Mouse (Mus musculus): ENCODE measurements around the gene Trak1.

Gene Trak1

DNA sequence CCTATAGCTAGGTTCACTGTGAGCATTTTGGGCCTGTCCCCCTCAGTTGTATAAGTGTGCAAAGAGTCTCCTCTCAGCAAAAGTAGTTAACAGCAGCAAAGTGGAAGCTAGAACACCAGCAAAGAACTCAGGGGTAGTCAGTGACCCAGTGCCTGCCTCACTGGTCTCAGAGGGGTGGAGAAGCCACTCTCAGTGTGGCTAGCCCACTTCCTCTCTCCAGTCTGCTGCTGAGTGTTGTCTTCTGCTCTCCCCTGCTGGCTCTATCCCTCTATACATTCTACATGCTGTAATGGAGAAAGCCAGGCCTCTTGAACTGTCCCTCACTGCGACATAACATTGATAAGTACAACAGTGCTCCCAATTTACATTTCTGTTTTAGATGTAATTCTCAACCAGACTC, 26.2 kb upstream of the Trak1 start:
- Histone ChIP-seq H3K27me3 (ENCODE audit: insufficient read depth, low read length) (peaks cover 5% of the 10 kb centered on the region; the same call in 1 of the 2 replicates), H3K4me1 (replicated peaks; ENCODE audit: low read depth, low read length) (no peaks in the 10 kb centered on the region), H3K36me3 (ENCODE audit: insufficient read depth, low read length) (no peaks in the 10 kb centered on the region), H3K9me3 (ENCODE audit: low read length) (no peaks in the 10 kb centered on the region), H3K4me3 (replicated peaks; ENCODE audit: low read length) (no peak overlapping the region)
- TF ChIP-seq NANOG (IDR thresholded peaks at IDR 0.05; ENCODE audit: borderline replicate concordance, low read length) (no peak), CTCF (conservative IDR thresholded peaks at IDR 0.05; ENCODE audit: low read length) (no peak), POU5F1 (IDR thresholded peaks at IDR 0.05; ENCODE audit: borderline replicate concordance, low read length) (no peak)

DNA sequence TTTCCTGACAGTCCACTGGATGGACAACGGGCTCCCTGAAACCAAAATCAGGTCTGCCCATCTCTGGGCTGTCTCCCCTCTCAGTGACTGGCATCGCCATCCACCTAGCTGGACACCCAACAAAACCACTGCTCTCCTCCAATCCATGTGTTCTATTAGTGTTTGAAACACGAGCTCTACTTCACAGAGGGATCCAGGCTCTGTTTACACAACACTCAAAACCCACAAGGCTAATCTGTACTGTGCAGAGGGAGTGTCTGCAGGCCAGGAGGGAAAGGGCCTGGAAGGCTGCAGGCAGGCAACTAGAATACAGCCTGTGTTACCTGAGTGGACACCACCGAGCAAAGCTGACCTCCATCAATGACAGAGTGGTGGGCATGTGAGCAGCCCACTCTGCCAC, 25.7 kb upstream of the Trak1 start:
- Histone ChIP-seq H3K4me1 (replicated peaks; ENCODE audit: low read depth, low read length) (peaks cover 3% of the 10 kb centered on the region), H3K9me3 (ENCODE audit: low read length) (no peaks in the 10 kb centered on the region), H3K4me3 (replicated peaks; ENCODE audit: low read length) (no peak overlapping the region)

DNA sequence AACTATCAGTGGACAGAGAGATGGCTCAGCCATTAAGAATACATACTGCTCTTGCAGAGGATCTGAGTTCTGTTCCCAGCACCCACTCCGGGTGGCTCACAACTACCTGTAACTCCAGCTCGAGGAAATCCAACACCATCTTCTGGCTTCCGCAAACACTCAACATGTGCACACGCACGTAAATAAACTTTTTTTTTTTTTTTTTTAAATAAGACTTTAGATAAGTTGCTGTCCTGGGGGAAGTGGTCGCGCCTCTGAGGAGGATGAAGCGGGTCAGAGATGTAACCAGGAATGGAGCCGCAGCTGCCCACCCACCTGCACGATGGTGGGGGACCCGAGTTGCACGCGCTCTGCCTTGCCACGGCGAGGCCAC, 20.6 kb upstream of the Trak1 start:
- peaks cover 16% of the 10 kb centered on the region for H3K4me1 ChIP-seq (replicated peaks; ENCODE audit: low read depth, low read length)
- H3K36me3 ChIP-seq (ENCODE audit: insufficient read depth, low read length): no peaks in the 10 kb centered on the region
- H3K9me3 ChIP-seq (ENCODE audit: low read length): peaks cover 7% of the 10 kb centered on the region; the same call in 1 of the 2 replicates
- no peak for TF ChIP-seq POU5F1 (IDR thresholded peaks at IDR 0.05; ENCODE audit: borderline replicate concordance, low read length)
- TF ChIP-seq NANOG (IDR thresholded peaks at IDR 0.05; ENCODE audit: borderline replicate concordance, low read length): no peak
- TF ChIP-seq CTCF (conservative IDR thresholded peaks at IDR 0.05; ENCODE audit: low read length): no peak
- H3K4me3 ChIP-seq (replicated peaks; ENCODE audit: low read length): peak overlapping the region; percentile 94
- no peaks in the 10 kb centered on the region for H3K27me3 ChIP-seq (ENCODE audit: insufficient read depth, low read length)

More for the DNA sequence above, 25.7 kb upstream of the Trak1 start:
- TF ChIP-seq NANOG (IDR thresholded peaks at IDR 0.05; ENCODE audit: borderline replicate concordance, low read length): no peak
- no peak for TF ChIP-seq POU5F1 (IDR thresholded peaks at IDR 0.05; ENCODE audit: borderline replicate concordance, low read length)
- TF ChIP-seq CTCF (conservative IDR thresholded peaks at IDR 0.05; ENCODE audit: low read length): no peak
- Histone ChIP-seq H3K36me3 (ENCODE audit: insufficient read depth, low read length) (no peaks in the 10 kb centered on the region), H3K27me3 (ENCODE audit: insufficient read depth, low read length) (peaks cover 5% of the 10 kb centered on the region; the same call in 1 of the 2 replicates)

DNA sequence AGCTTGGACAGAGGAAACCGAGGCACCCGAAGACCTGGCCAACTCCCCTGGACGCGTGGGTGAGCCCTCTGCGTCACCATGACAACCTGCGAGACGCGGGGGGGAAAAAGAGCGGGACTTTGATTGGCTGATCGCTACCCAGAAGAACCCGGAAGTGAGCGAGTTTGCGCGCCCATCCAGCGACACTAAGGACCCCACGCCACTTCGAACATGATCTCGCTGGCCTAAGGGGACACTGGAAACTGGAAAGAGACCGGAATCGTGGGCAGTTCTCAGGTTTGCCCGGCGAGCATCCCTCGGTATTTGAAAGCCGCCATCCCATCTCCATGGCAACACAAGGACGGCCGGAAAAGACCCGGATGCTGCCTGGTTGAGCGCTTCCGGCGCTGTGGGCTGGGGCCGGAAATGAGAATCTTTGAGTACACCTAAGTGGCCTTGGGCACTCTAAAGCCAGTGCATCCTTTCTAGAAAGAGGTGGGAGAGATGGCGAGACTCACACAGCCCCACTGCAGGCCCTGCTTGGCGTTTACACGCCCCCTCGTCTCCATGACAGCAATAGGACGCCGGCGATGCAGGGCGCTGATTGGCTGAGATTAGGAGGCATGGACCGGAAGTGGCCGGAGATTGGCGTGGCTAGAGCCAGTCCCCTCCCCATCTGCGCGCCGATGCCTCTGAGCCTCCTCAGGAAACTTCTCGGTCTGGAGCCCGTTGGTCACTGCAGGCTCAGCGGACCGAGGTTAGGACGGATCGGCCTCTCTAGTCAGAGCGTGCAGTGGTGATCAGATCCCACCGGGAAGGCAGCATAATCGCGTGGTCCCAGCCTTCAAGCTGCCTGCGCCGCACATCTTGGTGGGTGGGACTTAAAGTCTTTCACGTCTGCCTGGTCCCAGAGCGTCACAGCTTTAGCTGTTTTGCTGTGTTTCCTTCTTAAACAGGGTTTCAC, 19.9 kb upstream of the Trak1 start, which contains the start of gene Ulk4:
Ulk4 (minus strand) TSS at position 80 of the 943 bp plus-strand sequence.
- no peaks in the 10 kb centered on the region for H3K27me3 ChIP-seq (ENCODE audit: insufficient read depth, low read length)
- peaks cover 13% of the 10 kb centered on the region for H3K9me3 ChIP-seq (ENCODE audit: low read length)
- TF ChIP-seq POU5F1 (IDR thresholded peaks at IDR 0.05; ENCODE audit: borderline replicate concordance, low read length) (no peak), CTCF (conservative IDR thresholded peaks at IDR 0.05; ENCODE audit: low read length) (no peak), NANOG (IDR thresholded peaks at IDR 0.05; ENCODE audit: borderline replicate concordance, low read length) (no peak)

DNA sequence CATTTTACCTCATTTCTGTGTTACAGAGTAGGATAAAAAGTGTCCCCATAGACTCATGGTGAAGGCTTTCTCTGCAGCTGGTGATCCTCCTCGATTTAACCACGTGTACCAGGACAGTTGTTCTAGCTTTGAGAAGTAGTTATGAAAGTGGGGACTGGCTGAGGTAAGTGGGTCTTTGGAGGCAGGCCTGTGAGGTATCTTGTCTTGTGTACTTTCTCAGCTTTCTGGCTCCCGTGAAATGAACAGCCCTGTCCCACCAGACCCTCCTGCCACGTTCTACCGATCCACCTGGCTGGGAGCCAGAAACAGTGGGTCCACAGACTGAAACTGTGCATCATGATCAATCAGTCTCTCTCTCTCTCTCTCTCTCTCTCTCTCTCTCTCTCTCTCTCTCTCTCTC, 18.1 kb upstream of the Trak1 start:
- TF ChIP-seq CTCF (conservative IDR thresholded peaks at IDR 0.05; ENCODE audit: low read length) (no peak), POU5F1 (IDR thresholded peaks at IDR 0.05; ENCODE audit: borderline replicate concordance, low read length) (no peak), NANOG (IDR thresholded peaks at IDR 0.05; ENCODE audit: borderline replicate concordance, low read length) (no peak)
- H3K36me3 ChIP-seq (ENCODE audit: insufficient read depth, low read length): no peaks in the 10 kb centered on the region
- no peak overlapping the region for H3K4me3 ChIP-seq (replicated peaks; ENCODE audit: low read length)
- peaks cover 16% of the 10 kb centered on the region for H3K4me1 ChIP-seq (replicated peaks; ENCODE audit: low read depth, low read length)
- H3K9me3 ChIP-seq (ENCODE audit: low read length): peaks cover 24% of the 10 kb centered on the region
- no peaks in the 10 kb centered on the region for H3K27me3 ChIP-seq (ENCODE audit: insufficient read depth, low read length)

More for the DNA sequence above, 19.9 kb upstream of the Trak1 start, which contains the start of gene Ulk4:
- Histone ChIP-seq H3K4me3 (replicated peaks; ENCODE audit: low read length) (peak within 1 kb of the TSS; percentile 94), H3K4me1 (replicated peaks; ENCODE audit: low read depth, low read length) (peaks cover 16% of the 10 kb centered on the region), H3K36me3 (ENCODE audit: insufficient read depth, low read length) (no peaks in the 10 kb centered on the region)

DNA sequence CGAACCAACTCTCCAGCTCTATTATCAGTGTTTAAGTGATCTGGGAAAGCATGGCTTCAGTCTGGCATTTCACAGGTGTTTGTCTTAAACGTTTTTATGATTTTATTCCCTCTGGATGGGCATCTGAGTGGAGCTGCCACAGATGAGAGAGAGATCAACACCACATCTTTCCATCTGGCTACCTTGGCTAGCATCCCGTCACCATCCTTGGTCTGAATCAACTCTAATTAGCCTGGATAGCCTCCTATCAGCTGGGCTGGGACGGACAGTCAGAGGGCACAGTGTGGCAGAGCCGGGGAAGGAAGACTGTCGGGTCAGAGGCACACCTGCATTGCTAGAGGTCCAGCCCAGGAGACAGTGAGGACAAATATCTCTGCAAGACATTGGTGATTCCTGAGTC, 15.4 kb upstream of the Trak1 start:
- TF ChIP-seq POU5F1 (IDR thresholded peaks at IDR 0.05; ENCODE audit: borderline replicate concordance, low read length) (no peak), CTCF (conservative IDR thresholded peaks at IDR 0.05; ENCODE audit: low read length) (no peak), NANOG (IDR thresholded peaks at IDR 0.05; ENCODE audit: borderline replicate concordance, low read length) (no peak)

DNA sequence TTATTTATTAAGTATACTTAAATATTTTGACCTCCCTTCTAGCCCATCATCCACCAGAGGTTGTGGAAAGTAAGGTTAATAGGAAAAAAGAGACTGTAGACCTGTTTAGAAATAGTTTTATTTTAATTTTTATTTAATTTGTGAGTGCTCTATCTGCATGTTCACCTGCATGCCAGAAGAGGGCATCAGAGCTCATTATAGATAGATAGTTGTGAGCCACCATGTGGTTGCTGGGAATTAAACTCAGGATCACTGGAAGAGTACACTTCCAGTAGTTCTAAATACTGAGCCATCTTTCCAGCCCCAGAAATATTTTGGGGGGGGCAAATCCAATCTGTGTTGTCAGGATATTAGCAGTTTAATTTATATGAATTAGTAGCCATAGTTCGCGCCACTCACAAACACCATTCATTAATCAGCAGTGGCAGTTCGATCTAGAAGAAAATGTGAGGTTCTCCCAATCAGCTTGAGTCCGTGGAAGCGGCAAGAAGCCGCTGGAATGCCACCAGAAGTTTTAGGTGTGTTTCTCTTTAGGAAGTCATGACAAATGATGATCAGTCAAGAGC, 13.6 kb upstream of the Trak1 start:
- Histone ChIP-seq H3K36me3 (ENCODE audit: insufficient read depth, low read length) (no peaks in the 10 kb centered on the region), H3K9me3 (ENCODE audit: low read length) (peaks cover 24% of the 10 kb centered on the region), H3K4me3 (replicated peaks; ENCODE audit: low read length) (no peak overlapping the region), H3K27me3 (ENCODE audit: insufficient read depth, low read length) (peaks cover 16% of the 10 kb centered on the region), H3K4me1 (replicated peaks; ENCODE audit: low read depth, low read length) (peaks cover 13% of the 10 kb centered on the region)
- TF ChIP-seq CTCF (conservative IDR thresholded peaks at IDR 0.05; ENCODE audit: low read length) (peak; percentile 32), POU5F1 (IDR thresholded peaks at IDR 0.05; ENCODE audit: borderline replicate concordance, low read length) (no peak), NANOG (IDR thresholded peaks at IDR 0.05; ENCODE audit: borderline replicate concordance, low read length) (no peak)

More for the DNA sequence above, 15.4 kb upstream of the Trak1 start:
- 0 out of 2 replicates have a peak, but pooled peaks cover 3% of the 10 kb centered on the region for H3K27me3 ChIP-seq (ENCODE audit: insufficient read depth, low read length)
- no peaks in the 10 kb centered on the region for H3K36me3 ChIP-seq (ENCODE audit: insufficient read depth, low read length)
- no peak overlapping the region for H3K4me3 ChIP-seq (replicated peaks; ENCODE audit: low read length)
- peaks cover 21% of the 10 kb centered on the region for H3K4me1 ChIP-seq (replicated peaks; ENCODE audit: low read depth, low read length)
- H3K9me3 ChIP-seq (ENCODE audit: low read length): peaks cover 24% of the 10 kb centered on the region

DNA sequence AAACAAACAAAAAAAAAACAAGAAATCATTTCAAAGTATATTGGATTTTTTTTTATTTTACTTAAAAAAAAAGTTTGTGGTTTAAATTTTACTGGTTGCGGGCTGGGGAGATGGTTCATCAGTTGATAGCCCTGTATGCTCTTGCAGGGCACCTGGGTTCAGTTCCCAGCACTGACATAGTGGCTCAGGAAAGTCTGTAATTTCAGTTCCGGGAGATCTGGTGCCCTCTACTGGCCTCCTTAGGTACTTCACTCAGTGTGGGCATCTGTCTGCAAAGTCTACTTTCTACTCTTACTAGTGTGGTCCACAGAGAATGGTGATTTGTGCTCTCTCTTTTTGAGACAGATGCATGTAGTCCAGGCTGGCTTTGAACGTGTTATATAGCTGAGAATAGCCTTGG, 12.9 kb upstream of the Trak1 start:
- no peak overlapping the region for H3K4me3 ChIP-seq (replicated peaks; ENCODE audit: low read length)
- H3K9me3 ChIP-seq (ENCODE audit: low read length): peaks cover 24% of the 10 kb centered on the region
- H3K4me1 ChIP-seq (replicated peaks; ENCODE audit: low read depth, low read length): peaks cover 11% of the 10 kb centered on the region
- H3K27me3 ChIP-seq (ENCODE audit: insufficient read depth, low read length): peaks cover 20% of the 10 kb centered on the region
- no peaks in the 10 kb centered on the region for H3K36me3 ChIP-seq (ENCODE audit: insufficient read depth, low read length)
- TF ChIP-seq CTCF (conservative IDR thresholded peaks at IDR 0.05; ENCODE audit: low read length): peak; percentile 81
- TF ChIP-seq NANOG (IDR thresholded peaks at IDR 0.05; ENCODE audit: borderline replicate concordance, low read length): no peak
- TF ChIP-seq POU5F1 (IDR thresholded peaks at IDR 0.05; ENCODE audit: borderline replicate concordance, low read length): no peak

Measured in E14TG2a.4 (cell line).